1 mouse cellular context compared by ENCODE assay signal in the genomic region with DNA sequence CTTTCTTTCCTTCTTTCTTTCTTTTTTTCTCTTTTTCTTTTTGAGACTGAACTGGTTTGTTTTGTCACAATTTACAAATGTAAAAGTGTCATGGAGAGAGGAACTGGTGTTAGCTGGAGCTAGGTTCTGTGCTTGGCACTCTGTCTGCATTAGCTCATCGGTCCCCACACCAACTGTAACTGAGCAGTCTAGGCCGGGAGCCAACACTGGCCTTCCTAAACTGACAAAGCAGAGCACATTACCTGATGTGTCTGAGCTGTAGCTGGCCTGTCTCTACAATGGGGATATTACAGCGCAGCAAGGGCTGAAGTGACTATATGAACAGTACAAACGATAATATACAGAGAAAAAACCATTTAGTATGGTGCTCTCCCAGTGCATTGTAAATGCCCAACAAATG.
TF ChIP-seq lines count a peak whose summit lies in the region.

No protein-coding gene starts in this region.

TF ChIP-seq in MEL, 35 proteins besides CTCF, POLR2A, EP300 and RAD21 (continued from another document):
- TF ChIP-seq USF2 (IDR thresholded peaks at IDR 0.05; ENCODE audit: borderline replicate concordance in 1 of 2, insufficient read depth in 1 of 2, low read depth in 1 of 2, low read length in 2 of 2), result no peak
